Mouse (Mus musculus) kidney, adult 10 weeks (tissue): ENCODE measurements around the gene Utp6. TPM values are rescaled to one million over a fixed set of nuclear protein-coding genes. Genes with fewer than 3 reads are reported as not detected.

Source experiments
- polyA plus RNA-seq: library from polyadenylated mRNA; stranded (reverse); fragments of 350-450 nt; fragmentation: Illumina TruSeq; extraction: RNeasy Lipid Tissue Mini Kit (QIAGEN cat#74804); gene quantifications from one replicate; pipeline ENCODE4 v1.2.3, GENCODE M21; 2014; ENCODE audit warnings: low read depth, low replicate concordance

Utp6 gene
- polyA plus RNA-seq: 64.8 TPM

GRCm38 (mm10) chr11:79962125-79962876 lies at the start of gene Utp6:
Gene Utp6 (minus strand): TSS chr11:79962390.

GRCm38 (mm10) chr11:79992592-79993355 lies 30.6 kb upstream of the Utp6 start, which contains the start of gene Suz12:
Gene Suz12 (plus strand): TSS chr11:79993106.

Other genes starting within 250 kb of the Utp6 start
- gene Suz12, start 30.7 kb upstream of the Utp6 start, polyA plus RNA-seq: 110 TPM
- 13.8 TPM for gene Crlf3, start 118.6 kb upstream of the Utp6 start, polyA plus RNA-seq
- 2.5 TPM for gene Atad5, start 127.0 kb upstream of the Utp6 start, polyA plus RNA-seq
- gene Tefm, start 179.8 kb upstream of the Utp6 start, polyA plus RNA-seq: 31.1 TPM
- 10.6 TPM for gene Adap2, start 191.7 kb upstream of the Utp6 start, polyA plus RNA-seq
- gene Rnf135, start 221.5 kb upstream of the Utp6 start, polyA plus RNA-seq: 5.6 TPM
- 111 TPM for gene Rhot1, start 246.6 kb upstream of the Utp6 start, polyA plus RNA-seq